Mouse (Mus musculus) lung, embryonic 15.5 days (tissue): ENCODE measurements around the gene Gtf2ird2. TPM values are rescaled to one million over a fixed set of nuclear protein-coding genes. Genes with fewer than 3 reads are reported as not detected.
A peak's percentile ranks its signal among the peaks of the same experiment; 100 is the strongest.

Experiments used
- ATAC-seq: fragments of 200-750 bp; cut with Nextera tagmentation; 2 replicates; pipeline ENCODE4 v1.8.0; 2017; ENCODE audit warnings: moderate number of reproducible peaks, borderline replicate concordance; ENCODE audit not compliant: low FRiP score, low TSS enrichment; ENCODE audit errors: extremely low read depth
- H3K27ac ChIP-seq: fragments of 300-500 bp; sonication (generic); 2 replicates; pipeline ENCODE4 v1.5.1; 2015; ENCODE audit warnings: moderate library complexity, mild to moderate bottlenecking, inconsistent platforms
- H3K27me3 ChIP-seq: fragments of 300-500 bp; sonication (generic); 2 replicates; pipeline ENCODE4 v1.6.1; 2015; ENCODE audit warnings: inconsistent platforms
- H3K36me3 ChIP-seq: fragments of 300-500 bp; sonication (generic); 2 replicates; pipeline ENCODE4 v1.6.1; 2015; ENCODE audit warnings: inconsistent platforms
- H3K4me1 ChIP-seq: fragments of 300-500 bp; sonication (generic); 2 replicates; pipeline ENCODE4 v1.6.1; 2015; ENCODE audit warnings: inconsistent platforms
- H3K4me2 ChIP-seq: fragments of 300-500 bp; sonication (generic); 2 replicates; pipeline ENCODE4 v1.6.1; 2015; ENCODE audit warnings: inconsistent platforms, mild to moderate bottlenecking, moderate library complexity
- H3K4me3 ChIP-seq: fragments of 300-500 bp; sonication (generic); 2 replicates; pipeline ENCODE4 v1.5.1; 2015; ENCODE audit warnings: mild to moderate bottlenecking, inconsistent platforms
- H3K9ac ChIP-seq: fragments of 300-500 bp; sonication (generic); 2 replicates; pipeline ENCODE4 v1.6.1; 2015; ENCODE audit warnings: inconsistent platforms
- H3K9me3 ChIP-seq: fragments of 300-500 bp; sonication (generic); 2 replicates; pipeline ENCODE4 v1.6.1; 2016; ENCODE audit warnings: inconsistent platforms
- WGBS: fragments of 180-500 bp; shearing (Covaris S2); methylation state at CpG from one replicate; pipeline ENCODE4 v1.1.7; 2015; 5-methylcytosine and 5-hydroxymethylcytosine counted together
- polyA plus RNA-seq: library from polyadenylated mRNA; unstranded; fragments of >200 nt; fragmentation: Nextera tagmentation; extraction: Ambion mirVana; gene quantifications from 2 replicates; pipeline ENCODE4 v1.2.1, GENCODE M21; 2015

Gtf2ird2 gene
- polyA plus RNA-seq, 1 experiment from 2014 or later, result 10.1 TPM

GRCm38 (mm10) chr5:134166642-134167041 is 17.2 kb upstream of the Gtf2ird2 start:
- 84% methylated on average over 7 of the region's 7 CpGs for WGBS
- no peak overlapping the region for H3K9ac ChIP-seq
- peaks cover 20% of the 10 kb centered on the region for H3K36me3 ChIP-seq
- no peak overlapping the region for H3K4me3 ChIP-seq
- H3K9me3 ChIP-seq, result no peaks in the 10 kb centered on the region
- H3K27ac ChIP-seq, result no peak overlapping the region
- H3K27me3 ChIP-seq, result no peaks in the 10 kb centered on the region
- no peak overlapping the region for H3K4me2 ChIP-seq
- H3K4me1 ChIP-seq, result peaks cover 7% of the 10 kb centered on the region
- ATAC-seq, result no peak

GRCm38 (mm10) chr5:134168033-134168432 is 15.8 kb upstream of the Gtf2ird2 start:
- WGBS, result 87% methylated on average over 9 of the region's 9 CpGs
- no peaks in the 10 kb centered on the region for H3K9me3 ChIP-seq
- H3K4me1 ChIP-seq, result peaks cover 7% of the 10 kb centered on the region
- H3K27ac ChIP-seq, result no peak overlapping the region
- H3K36me3 ChIP-seq, result peaks cover 15% of the 10 kb centered on the region
- H3K27me3 ChIP-seq, result no peaks in the 10 kb centered on the region
- H3K9ac ChIP-seq, result no peak overlapping the region
- no peak overlapping the region for H3K4me2 ChIP-seq
- no peak for ATAC-seq
- H3K4me3 ChIP-seq, result no peak overlapping the region

- H3K27me3 ChIP-seq, result no peaks in the 10 kb centered on the region
- no peak overlapping the region for H3K4me2 ChIP-seq
- peaks cover 7% of the 10 kb centered on the region; the same call in 1 of the 2 replicates for H3K36me3 ChIP-seq
- H3K4me3 ChIP-seq, result no peak overlapping the region
- peaks cover 7% of the 10 kb centered on the region for H3K4me1 ChIP-seq
- H3K9ac ChIP-seq, result no peak overlapping the region
- H3K27ac ChIP-seq, result no peak overlapping the region
- H3K9me3 ChIP-seq, result no peaks in the 10 kb centered on the region
- no peak for ATAC-seq
- WGBS, result 87% methylated on average over 10 of the region's 10 CpGs
Observed at GRCm38 (mm10) chr5:134169231-134169630, 14.6 kb upstream of the Gtf2ird2 start.

- Histone ChIP-seq H3K27ac (no peak overlapping the region), H3K36me3 (peaks cover 7% of the 10 kb centered on the region; the same call in 1 of the 2 replicates), H3K4me2 (no peak overlapping the region), H3K9ac (no peak overlapping the region), H3K4me3 (no peak overlapping the region), H3K9me3 (no peaks in the 10 kb centered on the region), H3K27me3 (no peaks in the 10 kb centered on the region), H3K4me1 (peaks cover 7% of the 10 kb centered on the region)
- 90% methylated on average over 8 of the region's 8 CpGs for WGBS
- no peak for ATAC-seq
Observed at GRCm38 (mm10) chr5:134170167-134170566, 13.7 kb upstream of the Gtf2ird2 start.

- ATAC-seq, result no peak
- H3K27me3 ChIP-seq, result no peaks in the 10 kb centered on the region
- WGBS, result 40% methylated on average over 4 of the region's 4 CpGs
- no peak overlapping the region for H3K4me2 ChIP-seq
- H3K9ac ChIP-seq, result no peak overlapping the region
- H3K27ac ChIP-seq, result no peak overlapping the region
- H3K9me3 ChIP-seq, result no peaks in the 10 kb centered on the region
- no peaks in the 10 kb centered on the region for H3K36me3 ChIP-seq
- no peak overlapping the region for H3K4me3 ChIP-seq
- peaks cover 14% of the 10 kb centered on the region for H3K4me1 ChIP-seq
Observed at GRCm38 (mm10) chr5:134173206-134173605, 10.6 kb upstream of the Gtf2ird2 start.

GRCm38 (mm10) chr5:134175696-134176095 is 8.1 kb upstream of the Gtf2ird2 start:
- no peak for ATAC-seq
- Histone ChIP-seq H3K27me3 (no peaks in the 10 kb centered on the region), H3K36me3 (no peaks in the 10 kb centered on the region), H3K9ac (peak overlapping the region; percentile 55), H3K4me2 (peak overlapping the region; percentile 81), H3K4me1 (peaks cover 14% of the 10 kb centered on the region), H3K27ac (peak overlapping the region; percentile 65), H3K9me3 (no peaks in the 10 kb centered on the region), H3K4me3 (peak overlapping the region; percentile 84)
- WGBS, result 12% methylated on average over 10 of the region's 10 CpGs

GRCm38 (mm10) chr5:134176169-134176881 is 7.5 kb upstream of the Gtf2ird2 start, which contains the start of gene Rcc1l:
Rcc1l (minus strand) TSS chr5:134176774.
- Histone ChIP-seq H3K27ac (peak within 1 kb of the TSS; percentile 65), H3K4me3 (peak within 1 kb of the TSS; percentile 84), H3K27me3 (no peaks in the 10 kb centered on the region), H3K9me3 (no peaks in the 10 kb centered on the region), H3K4me2 (peak within 1 kb of the TSS; percentile 81), H3K36me3 (no peaks in the 10 kb centered on the region), H3K9ac (peak within 1 kb of the TSS; percentile 55), H3K4me1 (peaks cover 14% of the 10 kb centered on the region)
- peak; percentile 89 for ATAC-seq
- WGBS, result under 1% methylated on average over 72 of the region's 72 CpGs

- 72% methylated on average over 7 of the region's 7 CpGs for WGBS
- no peak overlapping the region for H3K4me3 ChIP-seq
- ATAC-seq, result no peak
- H3K9ac ChIP-seq, result no peak overlapping the region
- no peak overlapping the region for H3K4me2 ChIP-seq
- H3K9me3 ChIP-seq, result no peaks in the 10 kb centered on the region
- H3K27ac ChIP-seq, result no peak overlapping the region
- H3K36me3 ChIP-seq, result no peaks in the 10 kb centered on the region
- peaks cover 30% of the 10 kb centered on the region for H3K4me1 ChIP-seq
- no peaks in the 10 kb centered on the region for H3K27me3 ChIP-seq
Observed at GRCm38 (mm10) chr5:134178536-134178935, 5.3 kb upstream of the Gtf2ird2 start.

GRCm38 (mm10) chr5:134179871-134180270 is 3.9 kb upstream of the Gtf2ird2 start:
- Histone ChIP-seq H3K9ac (no peak overlapping the region), H3K36me3 (no peaks in the 10 kb centered on the region), H3K4me2 (no peak overlapping the region), H3K4me1 (peaks cover 29% of the 10 kb centered on the region), H3K4me3 (no peak overlapping the region), H3K27ac (no peak overlapping the region), H3K27me3 (no peaks in the 10 kb centered on the region), H3K9me3 (no peaks in the 10 kb centered on the region)
- no peak for ATAC-seq
- 19% methylated on average over 7 of the region's 7 CpGs for WGBS

- Histone ChIP-seq H3K27ac (no peak overlapping the region), H3K9ac (no peak overlapping the region), H3K4me3 (no peak overlapping the region), H3K36me3 (no peaks in the 10 kb centered on the region), H3K4me1 (peaks cover 23% of the 10 kb centered on the region), H3K4me2 (no peak overlapping the region), H3K27me3 (no peaks in the 10 kb centered on the region), H3K9me3 (no peaks in the 10 kb centered on the region)
- ATAC-seq, result no peak
- 62% methylated on average over 3 of the region's 3 CpGs for WGBS
Observed at GRCm38 (mm10) chr5:134182172-134182571, 1.6 kb upstream of the Gtf2ird2 start.

GRCm38 (mm10) chr5:134182735-134183134 is 1.1 kb upstream of the Gtf2ird2 start:
- ATAC-seq, result no peak
- WGBS, result 26% methylated on average over 4 of the region's 4 CpGs
- H3K9ac ChIP-seq, result peak overlapping the region; percentile 78; the same call in 1 of the 2 replicates
- no peaks in the 10 kb centered on the region for H3K36me3 ChIP-seq
- H3K4me2 ChIP-seq, result peak overlapping the region; percentile 88
- H3K27me3 ChIP-seq, result no peaks in the 10 kb centered on the region
- H3K4me1 ChIP-seq, result peaks cover 23% of the 10 kb centered on the region
- H3K9me3 ChIP-seq, result no peaks in the 10 kb centered on the region
- H3K27ac ChIP-seq, result 0 out of 2 replicates have a peak overlapping the region, but pooled peaks have one; percentile 22
- peak overlapping the region; percentile 79 for H3K4me3 ChIP-seq

- Histone ChIP-seq H3K27ac (peak overlapping the region; percentile 96), H3K4me1 (peaks cover 23% of the 10 kb centered on the region), H3K36me3 (no peaks in the 10 kb centered on the region), H3K4me3 (peak overlapping the region; percentile 79), H3K9ac (peak overlapping the region; percentile 78), H3K4me2 (peak overlapping the region; percentile 88), H3K9me3 (no peaks in the 10 kb centered on the region), H3K27me3 (no peaks in the 10 kb centered on the region)
- ATAC-seq, result no peak
- 33% methylated on average over 7 of the region's 7 CpGs for WGBS
Observed at GRCm38 (mm10) chr5:134183162-134183561, 657 bp upstream of the Gtf2ird2 start.
